Mouse (Mus musculus): ENCODE results near the gene Rex1bd.

GRCm38 (mm10) chr8:70468733-70469132 is 37.8 kb downstream of the Rex1bd start:
- no peak for TF ChIP-seq POLR2A (IDR thresholded peaks at IDR 0.05; ENCODE audit: borderline replicate concordance, insufficient read depth, low read length)
- no peak for TF ChIP-seq CTCF (IDR thresholded peaks at IDR 0.05; ENCODE audit: borderline replicate concordance, insufficient read depth, low read depth, low read length)
